Mouse (Mus musculus): ENCODE measurements at regions not wholly inside any gene's neighbourhood (a gene's known extent, or its start where the extent isn't known, plus 50 kb on each side); places are given as distances from the start of the nearest gene placed in this dataset.

DNA sequence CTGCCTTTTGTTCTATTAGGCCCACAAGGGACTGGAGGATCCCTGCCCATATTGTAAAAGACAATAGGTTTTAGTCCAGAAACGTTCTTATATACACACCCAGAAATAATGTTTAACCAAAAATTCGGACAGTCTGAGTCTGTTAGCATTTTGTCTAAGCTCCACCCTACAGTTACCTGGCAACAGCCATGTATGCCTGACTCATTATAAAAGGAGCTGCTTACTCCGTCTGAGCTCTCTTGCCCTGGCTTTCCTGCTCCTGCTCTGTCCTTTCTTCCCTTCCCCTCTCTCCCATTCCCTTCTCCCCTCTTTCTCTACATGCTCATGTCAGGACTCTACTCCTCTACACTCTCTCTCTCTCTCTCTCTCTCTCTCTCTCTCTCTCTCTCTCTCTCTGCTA lies 139.7 kb upstream of the Lrrn1 start:
- Histone ChIP-seq H3K4me3 (ENCODE audit: insufficient read depth, low read length) (no peak overlapping the region), H3K4me1 (ENCODE audit: control insufficient read depth, insufficient read depth, low read length) (no peaks in the 10 kb centered on the region), H3K27ac (ENCODE audit: insufficient read depth, low read length) (no peak overlapping the region)
- TF ChIP-seq POLR2A (IDR thresholded peaks at IDR 0.05; ENCODE audit: low read depth, low read length) (no peak), CTCF (IDR thresholded peaks at IDR 0.05; ENCODE audit: borderline replicate concordance, insufficient read depth, low read length) (no peak)

DNA sequence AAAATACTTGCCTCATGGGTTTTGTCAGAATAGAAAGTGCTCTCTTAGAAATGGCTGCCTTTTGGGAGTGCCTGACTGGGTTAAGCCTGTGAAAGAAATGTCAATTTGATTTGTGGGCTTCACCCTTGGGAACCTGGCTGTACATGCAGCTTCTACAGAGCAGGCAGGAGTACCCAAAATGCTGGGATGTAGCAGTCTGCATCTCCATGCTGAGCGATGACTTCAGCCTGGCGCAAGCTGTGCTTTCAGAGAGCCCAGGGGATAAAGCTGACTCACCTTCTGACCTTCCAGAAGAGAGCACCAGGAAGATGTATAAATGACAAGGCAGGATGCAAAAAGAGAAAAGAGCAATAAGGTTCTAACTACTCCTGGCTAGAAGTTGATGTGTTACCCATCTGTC lies 135.0 kb upstream of the Lrrn1 start:
- Histone ChIP-seq H3K4me1 (ENCODE audit: control insufficient read depth, insufficient read depth, low read length) (no peaks in the 10 kb centered on the region), H3K27ac (ENCODE audit: insufficient read depth, low read length) (no peak overlapping the region), H3K4me3 (ENCODE audit: insufficient read depth, low read length) (no peak overlapping the region)
- no peak for TF ChIP-seq POLR2A (IDR thresholded peaks at IDR 0.05; ENCODE audit: low read depth, low read length)
- TF ChIP-seq CTCF (IDR thresholded peaks at IDR 0.05; ENCODE audit: borderline replicate concordance, insufficient read depth, low read length) = no peak

GRCm38 (mm10) chr6:107415766-107416165 lies 113.8 kb upstream of the Lrrn1 start:
- Histone ChIP-seq H3K4me1 (ENCODE audit: control insufficient read depth, insufficient read depth, low read length) (no peaks in the 10 kb centered on the region), H3K4me3 (ENCODE audit: insufficient read depth, low read length) (no peak overlapping the region)
- no peak for TF ChIP-seq POLR2A (IDR thresholded peaks at IDR 0.05; ENCODE audit: low read depth, low read length)
- no peak for TF ChIP-seq CTCF (IDR thresholded peaks at IDR 0.05; ENCODE audit: borderline replicate concordance, insufficient read depth, low read length)

GRCm38 (mm10) chr6:107422091-107422490 lies 107.5 kb upstream of the Lrrn1 start:
- no peak overlapping the region for H3K4me3 ChIP-seq (ENCODE audit: insufficient read depth, low read length)
- H3K4me1 ChIP-seq (ENCODE audit: control insufficient read depth, insufficient read depth, low read length) = no peaks in the 10 kb centered on the region
- no peak overlapping the region for H3K27ac ChIP-seq (ENCODE audit: insufficient read depth, low read length)
- TF ChIP-seq POLR2A (IDR thresholded peaks at IDR 0.05; ENCODE audit: low read depth, low read length) = no peak
- no peak for TF ChIP-seq CTCF (IDR thresholded peaks at IDR 0.05; ENCODE audit: borderline replicate concordance, insufficient read depth, low read length)

More at GRCm38 (mm10) chr6:107415766-107416165, 113.8 kb upstream of the Lrrn1 start:
- no peak overlapping the region for H3K27ac ChIP-seq (ENCODE audit: insufficient read depth, low read length)

DNA sequence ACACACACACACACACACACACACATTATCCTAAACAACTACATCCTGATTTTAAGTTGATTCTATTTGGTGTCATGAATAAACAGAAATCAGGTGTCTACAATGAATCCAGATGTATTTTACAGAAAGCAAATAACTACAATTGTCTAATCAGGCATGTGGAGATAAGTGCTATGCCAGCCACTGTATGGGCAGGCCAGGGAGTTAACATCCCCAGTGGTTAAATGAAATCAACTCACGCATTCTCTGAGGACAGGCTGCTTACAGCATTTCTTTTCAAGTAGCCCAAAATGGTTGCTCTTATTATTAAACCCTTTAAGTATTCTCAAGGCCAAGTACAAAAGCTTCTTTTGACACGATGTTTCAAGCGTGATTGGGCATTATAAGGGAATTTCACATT lies 103.0 kb upstream of the Lrrn1 start:
- Histone ChIP-seq H3K27ac (ENCODE audit: insufficient read depth, low read length) (no peak overlapping the region), H3K4me1 (ENCODE audit: control insufficient read depth, insufficient read depth, low read length) (no peaks in the 10 kb centered on the region), H3K4me3 (ENCODE audit: insufficient read depth, low read length) (no peak overlapping the region)
- no peak for TF ChIP-seq CTCF (IDR thresholded peaks at IDR 0.05; ENCODE audit: borderline replicate concordance, insufficient read depth, low read length)
- TF ChIP-seq POLR2A (IDR thresholded peaks at IDR 0.05; ENCODE audit: low read depth, low read length) = no peak

- Histone ChIP-seq H3K4me1 (ENCODE audit: control insufficient read depth, insufficient read depth, low read length) (no peaks in the 10 kb centered on the region), H3K27ac (ENCODE audit: insufficient read depth, low read length) (no peak overlapping the region), H3K4me3 (ENCODE audit: insufficient read depth, low read length) (no peak overlapping the region)
- TF ChIP-seq POLR2A (IDR thresholded peaks at IDR 0.05; ENCODE audit: low read depth, low read length) (no peak), CTCF (IDR thresholded peaks at IDR 0.05; ENCODE audit: borderline replicate concordance, insufficient read depth, low read length) (no peak)
These were observed 98.5 kb upstream of the Lrrn1 start for GRCm38 (mm10) chr6:107431033-107431432.

GRCm38 (mm10) chr6:107442058-107442457 lies 87.5 kb upstream of the Lrrn1 start:
- TF ChIP-seq CTCF (IDR thresholded peaks at IDR 0.05; ENCODE audit: borderline replicate concordance, insufficient read depth, low read length) = no peak
- TF ChIP-seq POLR2A (IDR thresholded peaks at IDR 0.05; ENCODE audit: low read depth, low read length) = no peak
- H3K4me3 ChIP-seq (ENCODE audit: insufficient read depth, low read length) = no peak overlapping the region
- no peaks in the 10 kb centered on the region for H3K4me1 ChIP-seq (ENCODE audit: control insufficient read depth, insufficient read depth, low read length)
- H3K27ac ChIP-seq (ENCODE audit: insufficient read depth, low read length) = no peak overlapping the region

GRCm38 (mm10) chr6:107444336-107444735 lies 85.2 kb upstream of the Lrrn1 start:
- H3K4me3 ChIP-seq (ENCODE audit: insufficient read depth, low read length) = no peak overlapping the region
- no peak for TF ChIP-seq CTCF (IDR thresholded peaks at IDR 0.05; ENCODE audit: borderline replicate concordance, insufficient read depth, low read length)
- TF ChIP-seq POLR2A (IDR thresholded peaks at IDR 0.05; ENCODE audit: low read depth, low read length) = no peak
- no peak overlapping the region for H3K27ac ChIP-seq (ENCODE audit: insufficient read depth, low read length)
- no peaks in the 10 kb centered on the region for H3K4me1 ChIP-seq (ENCODE audit: control insufficient read depth, insufficient read depth, low read length)

- H3K4me3 ChIP-seq (ENCODE audit: insufficient read depth, low read length) = no peak overlapping the region
- H3K4me1 ChIP-seq (ENCODE audit: control insufficient read depth, insufficient read depth, low read length) = no peaks in the 10 kb centered on the region
- TF ChIP-seq CTCF (IDR thresholded peaks at IDR 0.05; ENCODE audit: borderline replicate concordance, insufficient read depth, low read length) = no peak
- H3K27ac ChIP-seq (ENCODE audit: insufficient read depth, low read length) = no peak overlapping the region
These were observed 70.3 kb upstream of the Lrrn1 start for GRCm38 (mm10) chr6:107459220-107459619.

DNA sequence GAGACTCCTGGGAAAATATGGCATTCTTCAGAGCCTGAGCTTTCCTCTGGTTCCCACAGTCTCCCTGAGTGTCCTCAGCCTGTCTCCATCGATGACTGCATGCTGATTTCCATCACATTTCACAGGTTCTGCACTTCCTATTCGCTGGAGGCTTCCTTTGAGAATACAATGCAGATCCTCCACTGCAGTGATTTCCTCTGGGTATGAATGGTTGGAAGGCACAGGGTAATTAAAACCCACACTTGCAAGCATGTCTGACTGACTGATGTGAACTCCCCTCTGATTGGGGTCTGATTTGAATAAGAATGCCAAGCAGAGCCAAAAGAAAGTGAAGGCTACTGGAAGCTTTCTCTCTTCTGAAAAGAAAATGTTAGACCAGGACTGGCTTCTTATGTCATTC lies 67.1 kb upstream of the Lrrn1 start:
- Histone ChIP-seq H3K4me3 (ENCODE audit: insufficient read depth, low read length) (no peak overlapping the region), H3K27ac (ENCODE audit: insufficient read depth, low read length) (no peak overlapping the region), H3K4me1 (ENCODE audit: control insufficient read depth, insufficient read depth, low read length) (no peaks in the 10 kb centered on the region)
- TF ChIP-seq CTCF (IDR thresholded peaks at IDR 0.05; ENCODE audit: borderline replicate concordance, insufficient read depth, low read length) (no peak), POLR2A (IDR thresholded peaks at IDR 0.05; ENCODE audit: low read depth, low read length) (no peak)

- Histone ChIP-seq H3K4me3 (ENCODE audit: insufficient read depth, low read length) (no peak overlapping the region), H3K27ac (ENCODE audit: insufficient read depth, low read length) (no peak overlapping the region), H3K4me1 (ENCODE audit: control insufficient read depth, insufficient read depth, low read length) (no peaks in the 10 kb centered on the region)
- TF ChIP-seq CTCF (IDR thresholded peaks at IDR 0.05; ENCODE audit: borderline replicate concordance, insufficient read depth, low read length) (no peak), POLR2A (IDR thresholded peaks at IDR 0.05; ENCODE audit: low read depth, low read length) (no peak)
These were observed 56.2 kb upstream of the Lrrn1 start for GRCm38 (mm10) chr6:107473395-107473794.
